Mouse (Mus musculus): ENCODE measurements around the gene Asb11. TPM values are rescaled to one million over a fixed set of nuclear protein-coding genes. Genes with fewer than 3 reads are reported as not detected.

The Asb11 gene
- polyA plus RNA-seq, 1 experiment from 2014 or later, result 63.3 TPM

DNA sequence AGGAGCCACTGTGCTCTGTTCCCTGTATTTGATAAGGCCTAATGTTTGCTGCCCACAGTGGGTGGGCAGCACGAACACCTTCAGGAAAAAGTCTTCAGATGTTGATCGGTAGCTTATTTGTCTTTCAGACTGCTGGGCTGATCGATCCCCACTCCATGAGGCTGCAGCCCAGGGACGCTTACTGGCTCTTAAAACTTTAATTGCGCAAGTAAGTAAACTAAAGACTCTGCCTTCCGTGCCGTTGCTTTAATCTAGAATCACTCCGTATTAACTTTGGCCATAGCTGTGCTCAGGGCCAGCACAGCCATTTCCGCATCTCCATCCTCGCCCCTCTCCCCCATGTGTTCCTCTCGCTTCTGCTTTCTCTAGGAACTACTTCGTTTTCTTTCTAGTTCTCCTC lies 8.8 kb downstream of the Asb11 start:
- no peak overlapping the region for H3K4me3 ChIP-seq
- no peaks in the 10 kb centered on the region for H3K9me3 ChIP-seq (replicated peaks)
- ATAC-seq (replicated peaks; ENCODE audit: insufficient number of reproducible peaks, insufficient read depth, low FRiP score, low read depth), result no peak
- H3K4me1 ChIP-seq (replicated peaks), result no peaks in the 10 kb centered on the region; the same call in 1 of the 2 replicates
- H3K27ac ChIP-seq, result no peak overlapping the region
- no peaks in the 10 kb centered on the region for H3K36me3 ChIP-seq
- H3K9ac ChIP-seq, result no peak overlapping the region
- no peaks in the 10 kb centered on the region for H3K27me3 ChIP-seq
- no peak overlapping the region for H3K4me2 ChIP-seq
- WGBS, result 78% methylated on average over 12 of the region's 12 CpGs

DNA sequence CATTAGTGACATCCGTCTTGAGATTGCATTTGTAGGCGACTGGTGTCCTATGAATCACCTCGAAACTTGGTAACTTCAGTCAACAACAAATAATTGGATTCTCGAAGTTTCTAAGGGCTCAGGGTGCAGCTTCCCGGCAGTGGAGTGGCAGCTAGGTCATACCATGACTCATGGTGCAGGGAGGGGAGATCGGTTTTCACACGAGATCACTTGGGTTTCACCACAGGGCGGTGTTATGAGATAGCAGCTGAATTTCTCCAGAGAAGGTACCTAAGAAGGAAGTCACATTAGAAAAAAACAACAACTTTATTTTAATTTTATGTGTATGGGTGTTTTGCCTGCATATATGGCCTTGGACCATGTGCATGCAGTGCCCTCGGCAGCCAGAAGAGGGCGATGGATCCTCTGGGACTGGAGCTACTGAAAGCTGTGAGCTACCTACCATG lies 9.3 kb downstream of the Asb11 start:
- H3K9ac ChIP-seq, result no peak overlapping the region
- no peaks in the 10 kb centered on the region for H3K27me3 ChIP-seq
- no peaks in the 10 kb centered on the region; the same call in 1 of the 2 replicates for H3K4me1 ChIP-seq (replicated peaks)
- no peak overlapping the region for H3K4me3 ChIP-seq
- 77% methylated on average over 10 of the region's 10 CpGs for WGBS
- H3K4me2 ChIP-seq, result no peak overlapping the region
- no peaks in the 10 kb centered on the region for H3K9me3 ChIP-seq (replicated peaks)
- ATAC-seq (replicated peaks; ENCODE audit: insufficient number of reproducible peaks, insufficient read depth, low FRiP score, low read depth), result no peak
- no peaks in the 10 kb centered on the region for H3K36me3 ChIP-seq
- no peak overlapping the region for H3K27ac ChIP-seq

DNA sequence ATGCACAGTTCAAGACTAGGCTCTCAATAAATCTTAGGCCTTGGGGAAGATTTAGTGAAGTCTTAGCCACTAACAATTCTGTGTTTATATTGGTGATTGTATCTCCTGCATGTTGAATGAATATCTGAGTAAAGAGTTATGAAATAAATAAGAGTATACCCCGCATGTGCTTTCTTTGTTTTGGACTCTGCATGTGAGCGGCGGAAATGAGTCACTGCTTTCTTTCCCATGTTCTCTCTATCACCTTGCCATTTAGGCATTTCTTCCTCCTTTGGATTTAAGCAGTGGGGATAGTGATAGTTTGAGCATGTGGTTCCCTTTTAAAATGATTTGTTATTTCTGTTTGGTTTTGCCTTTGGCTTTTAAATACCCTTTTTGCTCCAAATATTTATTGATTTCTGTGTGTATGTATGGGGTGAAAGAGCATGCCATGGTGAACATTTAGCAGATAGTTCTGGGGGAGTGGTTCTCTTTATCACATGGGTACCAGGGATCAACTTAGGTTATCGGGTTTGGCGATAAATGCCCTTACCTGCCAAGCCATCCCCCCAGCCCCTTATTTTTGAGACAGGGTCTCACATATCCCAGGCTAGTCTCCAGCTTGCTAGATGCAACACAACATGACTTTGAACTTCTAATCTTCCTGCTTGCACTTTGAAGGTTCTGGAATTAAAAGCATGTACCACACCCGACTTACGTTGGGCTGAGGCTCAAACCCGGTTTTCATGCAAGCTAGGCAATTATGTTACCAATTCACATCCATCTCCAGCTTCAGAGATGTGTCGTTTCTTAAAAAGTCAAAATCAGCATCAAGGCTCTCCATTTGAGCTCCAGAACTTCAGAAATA lies 10.3 kb downstream of the Asb11 start:
- Histone ChIP-seq H3K27me3 (no peaks in the 10 kb centered on the region), H3K27ac (no peak overlapping the region), H3K4me1 (replicated peaks) (no peaks in the 10 kb centered on the region), H3K9ac (no peak overlapping the region), H3K4me3 (no peak overlapping the region), H3K36me3 (no peaks in the 10 kb centered on the region), H3K4me2 (no peak overlapping the region), H3K9me3 (replicated peaks) (no peaks in the 10 kb centered on the region)
- 80% methylated on average over 9 of the region's 9 CpGs for WGBS
- ATAC-seq (replicated peaks; ENCODE audit: insufficient number of reproducible peaks, insufficient read depth, low FRiP score, low read depth), result no peak

DNA sequence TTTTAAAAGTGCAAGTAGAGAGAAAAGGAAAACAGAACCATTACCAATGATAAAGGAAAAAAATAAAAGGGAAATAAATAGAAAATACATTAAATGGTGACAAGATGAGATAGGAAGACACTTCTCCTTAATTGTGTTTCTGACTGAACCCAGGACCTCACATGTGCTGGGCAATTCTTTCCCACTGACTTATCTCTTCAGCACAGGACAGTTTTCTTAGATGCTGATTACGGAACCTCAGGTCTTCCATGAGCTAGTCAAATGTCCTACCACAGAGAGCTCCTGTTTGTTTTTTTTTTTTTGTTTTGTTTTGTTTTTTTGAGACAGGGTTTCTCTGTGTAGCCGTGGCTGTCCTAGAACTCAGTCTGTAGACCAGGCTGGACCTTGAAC lies 10.9 kb downstream of the Asb11 start:
- Histone ChIP-seq H3K27ac (no peak overlapping the region), H3K4me1 (replicated peaks) (no peaks in the 10 kb centered on the region), H3K4me3 (no peak overlapping the region), H3K36me3 (no peaks in the 10 kb centered on the region), H3K4me2 (no peak overlapping the region), H3K9me3 (replicated peaks) (no peaks in the 10 kb centered on the region), H3K27me3 (no peaks in the 10 kb centered on the region), H3K9ac (no peak overlapping the region)
- ATAC-seq (replicated peaks; ENCODE audit: insufficient number of reproducible peaks, insufficient read depth, low FRiP score, low read depth), result no peak
- 80% methylated on average over 2 of the region's 2 CpGs for WGBS

DNA sequence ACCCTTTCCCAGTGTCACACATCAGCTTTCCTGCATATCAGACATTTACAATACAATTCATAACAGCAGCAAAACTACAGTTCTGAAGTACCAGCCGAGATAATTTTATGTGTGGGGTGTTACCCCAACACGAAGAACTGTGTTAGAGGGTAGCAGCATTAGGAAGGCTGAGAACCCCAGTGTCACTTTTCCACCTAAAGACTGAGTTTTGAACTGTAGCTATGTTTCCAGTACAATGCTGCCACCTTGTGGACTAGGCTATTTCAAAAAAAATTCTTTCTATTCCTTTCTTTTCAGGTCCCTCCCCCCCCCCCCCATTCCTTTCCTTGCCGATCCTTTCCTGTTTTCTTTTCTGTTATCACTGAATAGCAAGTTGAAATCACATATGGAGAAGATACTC lies 12.4 kb downstream of the Asb11 start:
- no peak overlapping the region for H3K27ac ChIP-seq
- H3K4me1 ChIP-seq (replicated peaks), result no peaks in the 10 kb centered on the region
- H3K4me3 ChIP-seq, result no peak overlapping the region
- no peak overlapping the region for H3K4me2 ChIP-seq
- no peak for ATAC-seq (replicated peaks; ENCODE audit: insufficient number of reproducible peaks, insufficient read depth, low FRiP score, low read depth)
- no peaks in the 10 kb centered on the region for H3K36me3 ChIP-seq
- H3K9ac ChIP-seq, result no peak overlapping the region
- 27% methylated on average over 3 of the region's 3 CpGs for WGBS
- H3K9me3 ChIP-seq (replicated peaks), result no peaks in the 10 kb centered on the region
- no peaks in the 10 kb centered on the region for H3K27me3 ChIP-seq

DNA sequence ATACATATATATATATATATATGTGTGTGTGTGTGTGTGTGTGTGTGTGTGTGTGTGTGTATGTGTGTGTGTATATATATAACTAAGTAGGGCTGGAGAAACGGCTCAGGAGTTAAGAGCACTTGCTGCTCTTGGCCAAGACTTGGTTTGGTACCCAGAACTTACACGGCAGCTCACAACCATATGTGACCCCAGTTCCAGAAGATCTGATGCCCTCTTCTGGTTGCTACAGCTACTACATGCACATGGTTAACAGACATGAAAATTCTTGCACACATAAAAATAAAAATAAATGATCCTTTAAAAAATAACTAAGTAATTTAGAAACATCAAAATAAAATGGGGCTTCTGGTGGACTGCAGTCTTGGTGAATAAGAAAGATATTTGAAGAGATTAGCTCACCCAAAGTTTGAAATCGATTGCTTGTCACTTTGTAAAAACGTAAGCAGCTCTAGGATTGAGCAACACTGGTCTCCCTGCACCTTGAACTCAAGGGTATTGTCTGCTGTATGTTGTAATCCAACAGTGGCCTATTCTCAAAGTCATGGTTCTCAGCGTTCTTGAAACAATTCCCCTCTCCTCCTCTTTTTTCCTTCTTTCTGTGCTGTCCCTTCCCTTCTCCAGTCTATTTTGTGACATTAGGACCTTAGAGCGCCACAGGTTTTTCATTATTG lies 22.5 kb downstream of the Asb11 start:
- no peak for ATAC-seq (replicated peaks; ENCODE audit: insufficient number of reproducible peaks, insufficient read depth, low FRiP score, low read depth)
- Histone ChIP-seq H3K36me3 (no peaks in the 10 kb centered on the region), H3K9ac (no peak overlapping the region), H3K27me3 (no peaks in the 10 kb centered on the region), H3K4me3 (no peak overlapping the region), H3K27ac (no peak overlapping the region), H3K4me1 (replicated peaks) (no peaks in the 10 kb centered on the region), H3K9me3 (replicated peaks) (no peaks in the 10 kb centered on the region), H3K4me2 (no peak overlapping the region)
- whole genome bisulfite sequencing, result 61% methylated on average over 6 of the region's 6 CpGs

DNA sequence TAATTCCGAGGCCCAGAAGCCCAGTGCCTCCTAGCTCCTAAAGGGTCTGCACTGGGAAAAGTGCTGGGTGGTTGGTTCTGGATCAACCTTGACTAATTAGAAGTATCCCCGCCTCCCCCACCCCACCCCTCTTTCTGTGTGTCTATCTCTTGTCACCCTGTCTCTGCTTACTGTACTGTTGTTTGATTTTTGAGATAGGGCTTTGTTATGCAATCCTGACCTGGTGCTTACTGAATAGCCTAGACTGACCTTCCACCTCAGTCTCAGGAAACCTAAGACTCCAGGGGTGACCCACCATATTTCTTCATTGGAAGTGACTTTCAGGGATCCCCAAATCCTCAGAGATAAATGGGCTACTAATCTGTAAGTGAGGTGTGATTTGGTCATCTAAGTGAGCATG lies 65.5 kb downstream of the Asb11 start:
- Histone ChIP-seq H3K9me3 (replicated peaks) (no peaks in the 10 kb centered on the region), H3K27ac (no peak overlapping the region), H3K4me2 (no peak overlapping the region), H3K4me1 (replicated peaks) (no peaks in the 10 kb centered on the region), H3K36me3 (no peaks in the 10 kb centered on the region), H3K9ac (no peak overlapping the region), H3K4me3 (no peak overlapping the region), H3K27me3 (no peaks in the 10 kb centered on the region)
- no peak for ATAC-seq (replicated peaks; ENCODE audit: insufficient number of reproducible peaks, insufficient read depth, low FRiP score, low read depth)
- 68% methylated on average over 2 of the region's 2 CpGs for WGBS

DNA sequence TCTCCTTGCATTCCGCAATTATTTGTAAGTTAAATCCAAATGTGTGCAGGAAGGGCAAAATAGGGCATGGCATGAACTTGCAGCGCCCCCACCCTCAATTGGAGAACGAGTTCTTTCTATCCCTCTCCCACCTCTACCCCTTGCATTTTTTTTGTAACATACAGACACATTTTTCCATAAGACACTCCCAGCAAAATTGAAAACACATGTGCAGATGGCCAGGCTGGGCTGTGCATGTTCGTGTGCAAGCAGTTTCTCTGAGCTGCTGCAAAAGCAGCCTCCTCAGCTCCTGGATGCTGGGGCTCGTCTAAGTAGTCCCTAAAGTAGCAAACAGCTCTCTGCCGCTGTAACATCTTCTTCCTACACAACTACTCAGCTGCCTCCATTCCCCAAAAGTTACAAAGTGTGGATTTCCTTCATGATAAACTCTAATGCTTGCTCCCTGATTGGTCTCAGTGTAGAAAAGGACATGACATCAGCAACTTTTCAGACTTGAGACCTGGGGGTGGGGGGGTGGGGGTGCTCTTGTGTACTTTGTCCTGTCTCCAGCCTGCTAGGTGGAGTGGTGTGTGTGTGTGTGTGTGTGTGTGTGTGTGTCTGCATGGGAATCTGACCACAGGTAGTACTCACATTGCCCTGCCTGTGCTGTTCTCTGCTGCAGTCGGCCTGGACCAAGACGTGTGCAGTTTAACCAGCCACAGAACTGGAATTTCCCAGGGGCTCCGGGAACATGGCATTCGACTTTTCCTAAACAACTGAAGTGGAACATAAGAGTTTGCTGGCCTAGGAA lies 69.1 kb downstream of the Asb11 start, which contains the start of gene Asb9:
TSS of gene Asb9 (plus strand) at position 619 of the 790 bp plus-strand sequence.
- Histone ChIP-seq H3K27me3 (no peaks in the 10 kb centered on the region), H3K36me3 (no peaks in the 10 kb centered on the region)

DNA sequence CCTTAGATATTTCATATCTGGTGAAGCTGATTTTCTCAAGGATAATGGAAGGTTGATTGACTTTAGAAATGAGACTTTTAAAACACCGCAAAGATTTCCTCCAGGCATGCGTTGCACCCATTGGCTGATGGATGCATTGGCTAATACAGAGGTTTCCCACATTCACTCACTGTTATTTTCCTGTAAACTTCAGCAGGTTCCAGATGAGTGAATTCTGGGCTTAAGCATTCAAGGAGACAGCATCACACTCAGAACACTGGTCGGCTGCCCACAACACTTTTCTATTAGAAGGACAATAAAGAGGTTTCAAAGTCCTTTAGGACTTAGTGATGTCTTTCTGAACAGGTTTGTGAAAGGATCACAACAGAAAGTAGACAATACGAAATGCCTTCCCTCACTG lies 70.3 kb downstream of the Asb11 start:
- Histone ChIP-seq H3K27me3 (no peaks in the 10 kb centered on the region), H3K4me1 (replicated peaks) (no peaks in the 10 kb centered on the region), H3K9ac (no peak overlapping the region), H3K9me3 (replicated peaks) (no peaks in the 10 kb centered on the region), H3K27ac (no peak overlapping the region), H3K4me3 (no peak overlapping the region), H3K4me2 (no peak overlapping the region), H3K36me3 (no peaks in the 10 kb centered on the region)
- 77% methylated on average over 4 of the region's 4 CpGs for WGBS
- no peak for ATAC-seq (replicated peaks; ENCODE audit: insufficient number of reproducible peaks, insufficient read depth, low FRiP score, low read depth)

More for the DNA sequence above, 69.1 kb downstream of the Asb11 start, which contains the start of gene Asb9:
- H3K9me3 ChIP-seq (replicated peaks), result no peaks in the 10 kb centered on the region
- H3K27ac ChIP-seq, result no peak within 1 kb of the TSS
- H3K9ac ChIP-seq, result no peak within 1 kb of the TSS
- H3K4me2 ChIP-seq, result no peak within 1 kb of the TSS
- 58% methylated on average over 10 of the region's 10 CpGs for WGBS
- no peaks in the 10 kb centered on the region for H3K4me1 ChIP-seq (replicated peaks)
- no peak for ATAC-seq (replicated peaks; ENCODE audit: insufficient number of reproducible peaks, insufficient read depth, low FRiP score, low read depth)
- no peak within 1 kb of the TSS for H3K4me3 ChIP-seq

DNA sequence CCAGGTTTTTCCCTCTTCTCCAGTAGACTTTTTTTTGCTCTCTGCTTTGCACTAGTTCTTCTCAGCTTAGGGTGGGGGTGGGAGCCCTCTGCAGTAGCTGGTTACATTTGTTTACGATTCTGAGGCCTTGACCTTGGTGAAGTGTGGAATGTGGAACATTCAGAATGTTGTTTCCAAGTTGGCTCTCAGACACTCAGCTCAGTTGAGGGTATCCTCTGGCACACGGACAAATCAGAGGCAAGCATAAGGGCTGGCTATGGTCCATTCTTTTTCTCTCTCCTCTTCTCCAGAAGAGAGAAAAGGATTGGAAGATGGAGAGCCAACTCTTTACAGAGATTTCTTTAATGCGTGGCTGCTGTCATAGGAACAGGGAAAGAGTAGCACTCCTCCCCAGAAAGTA lies 71.9 kb downstream of the Asb11 start:
- no peaks in the 10 kb centered on the region for H3K36me3 ChIP-seq
- ATAC-seq (replicated peaks; ENCODE audit: insufficient number of reproducible peaks, insufficient read depth, low FRiP score, low read depth), result no peak
- no peak overlapping the region for H3K9ac ChIP-seq
- no peaks in the 10 kb centered on the region for H3K27me3 ChIP-seq
- H3K4me1 ChIP-seq (replicated peaks), result no peaks in the 10 kb centered on the region
- no peak overlapping the region for H3K27ac ChIP-seq
- 38% methylated on average over 3 of the region's 3 CpGs for WGBS
- H3K9me3 ChIP-seq (replicated peaks), result no peaks in the 10 kb centered on the region
- H3K4me3 ChIP-seq, result no peak overlapping the region
- no peak overlapping the region for H3K4me2 ChIP-seq
